Mouse (Mus musculus) embryonic fibroblast, embryonic 13.5 days (primary cell): ENCODE results near the gene Cdk10.

ENCODE experiments used
- CTCF ChIP-seq: IDR thresholded peaks from 2 replicates; pipeline ENCODE4 v1.5.1; 2011; ENCODE audit warnings: mild to moderate bottlenecking, control low read depth, low read length, moderate library complexity, borderline replicate concordance; ENCODE audit not compliant: insufficient read depth
- POLR2A ChIP-seq: IDR thresholded peaks from 2 replicates; pipeline ENCODE4 v1.6.1; 2011; ENCODE audit warnings: low read depth, mild to moderate bottlenecking, control low read depth, low read length, moderate library complexity

- no peak for TF ChIP-seq POLR2A
- TF ChIP-seq CTCF = no peak
Measured at GRCm38 (mm10) chr8:123279828-123280227, 55.2 kb downstream of the Cdk10 start.
